Mouse (Mus musculus) CH12.LX (cell line): Measurements from ENCODE around the gene Acss2. TPM values are rescaled to one million over a fixed set of nuclear protein-coding genes. Genes with fewer than 3 reads are reported as not detected.

ENCODE experiments used
- DNase-seq: peaks from one replicate; pipeline ENCODE4 v3.0.0-alpha.2; 2013; ENCODE audit errors: extremely low read depth
- H3K27ac ChIP-seq: 2 replicates; pipeline ENCODE4 v1.5.1; 2012; ENCODE audit warnings: low read depth, mild to moderate bottlenecking, control low read depth, moderate library complexity; ENCODE audit not compliant: insufficient read depth
- H3K27me3 ChIP-seq: replicated peaks from 2 replicates; pipeline ENCODE3; 2012; ENCODE audit warnings: inconsistent platforms
- H3K36me3 ChIP-seq, 2 experiments: replicated peaks in 1 of 2; 2 replicates each; pipeline versions ENCODE3 to v1.6.1; 2012; ENCODE audit warnings: inconsistent platforms in 1 of 2, low read length in 1 of 2, mild to moderate bottlenecking in 1 of 2, mixed read lengths in 1 of 2, moderate library complexity in 1 of 2; ENCODE audit not compliant: control insufficient read depth in 1 of 2, insufficient read depth in 1 of 2
- H3K4me1 ChIP-seq, 2 experiments: 2 replicates each; pipeline ENCODE4 v1.6.1; 2012; ENCODE audit warnings: inconsistent platforms in 1 of 2, moderate library complexity in 1 of 2; ENCODE audit not compliant: insufficient read depth in 2 of 2, control insufficient read depth in 1 of 2
- H3K4me2 ChIP-seq: 2 replicates; pipeline ENCODE4 v1.6.1; 2012; ENCODE audit warnings: low read depth, mild to moderate bottlenecking, control low read depth; ENCODE audit not compliant: poor library complexity, insufficient read depth, severe bottlenecking
- H3K4me3 ChIP-seq, 3 experiments: fragments of 150-350 bp in 1 of 3; sonication (generic) in 1 of 3; replicated peaks in 1 of 3; 2 replicates each; pipeline versions ENCODE3 to v1.5.1; 2011 to 2012; ENCODE audit warnings: low read depth in 2 of 3, low read length in 2 of 3, mild to moderate bottlenecking in 2 of 3, moderate library complexity in 2 of 3, control low read depth in 1 of 3, improper control_type of control experiment in 1 of 3, inconsistent platforms in 1 of 3, mixed read lengths in 1 of 3; ENCODE audit not compliant: poor library complexity in 1 of 3
- H3K79me2 ChIP-seq: replicated peaks from 2 replicates; pipeline ENCODE4 v1.6.1; 2012; ENCODE audit warnings: mild to moderate bottlenecking, moderate library complexity; ENCODE audit not compliant: control insufficient read depth, poor library complexity, insufficient read depth, severe bottlenecking; ENCODE audit errors: extremely low read depth
- H3K9ac ChIP-seq: 2 replicates; pipeline ENCODE4 v1.6.1; 2012; ENCODE audit warnings: low read depth, mild to moderate bottlenecking, control low read depth, moderate library complexity; ENCODE audit not compliant: insufficient read depth
- H3K9me3 ChIP-seq: replicated peaks from 2 replicates; pipeline ENCODE3; 2012; ENCODE audit warnings: low read length, inconsistent platforms, mixed read lengths
- BHLHE40 ChIP-seq: IDR thresholded peaks from 2 replicates; pipeline ENCODE4 v1.6.1; 2011; ENCODE audit warnings: mild to moderate bottlenecking, low read depth, low read length, improper control_type of control experiment
- CHD2 ChIP-seq: IDR thresholded peaks from 2 replicates; pipeline ENCODE4 v1.6.1; 2011; ENCODE audit warnings: low read length, improper control_type of control experiment
- CTCF ChIP-seq, 2 experiments: IDR thresholded peaks in 1 of 2; conservative IDR thresholded peaks in 1 of 2; 2 replicates each; pipeline ENCODE4 v1.5.1; 2011 to 2012; ENCODE audit warnings: low read depth in 2 of 2, low read length in 2 of 2, improper control_type of control experiment in 1 of 2, inconsistent platforms in 1 of 2, mild to moderate bottlenecking in 1 of 2, moderate library complexity in 1 of 2
- ELF1 ChIP-seq: IDR thresholded peaks from 2 replicates; pipeline ENCODE4 v1.6.1; 2014; ENCODE audit warnings: low read depth, mild to moderate bottlenecking, inconsistent platforms, low read length, improper control_type of control experiment
- EP300 ChIP-seq: IDR thresholded peaks from 2 replicates; pipeline ENCODE4 v1.6.1; 2011; ENCODE audit warnings: low read length, improper control_type of control experiment
- ETS1 ChIP-seq: conservative IDR thresholded peaks from 2 replicates; pipeline ENCODE4 v1.6.1; 2012; ENCODE audit warnings: low read depth, mild to moderate bottlenecking, inconsistent platforms, low read length, improper control_type of control experiment, moderate library complexity
- GABPA ChIP-seq: IDR thresholded peaks from 2 replicates; pipeline ENCODE4 v1.6.1; 2012; ENCODE audit warnings: low read depth, low read length, improper control_type of control experiment, inconsistent platforms; ENCODE audit not compliant: insufficient replicate concordance
- IRF4 ChIP-seq: IDR thresholded peaks from 2 replicates; pipeline ENCODE4 v1.6.1; 2014; ENCODE audit warnings: low read depth, mild to moderate bottlenecking, inconsistent platforms, low read length, improper control_type of control experiment
- JUND ChIP-seq: conservative IDR thresholded peaks from 2 replicates; pipeline ENCODE4 v1.6.1; 2011; ENCODE audit warnings: low read depth, low read length, improper control_type of control experiment
- KAT2A ChIP-seq: IDR thresholded peaks from 2 replicates; pipeline ENCODE4 v1.6.1; 2012; ENCODE audit warnings: low read length, improper control_type of control experiment, inconsistent platforms; ENCODE audit not compliant: insufficient replicate concordance
- MEF2A ChIP-seq: IDR thresholded peaks from 2 replicates; pipeline ENCODE4 v1.6.1; 2014; ENCODE audit warnings: low read depth, mild to moderate bottlenecking, inconsistent platforms, low read length, improper control_type of control experiment, borderline replicate concordance
- NELFE ChIP-seq: IDR thresholded peaks from 2 replicates; pipeline ENCODE4 v1.6.1; 2011; ENCODE audit warnings: low read depth, low read length, improper control_type of control experiment
- NRF1 ChIP-seq: IDR thresholded peaks from 2 replicates; pipeline ENCODE4 v1.6.1; 2014; ENCODE audit warnings: low read depth, mild to moderate bottlenecking, inconsistent platforms, low read length, improper control_type of control experiment, moderate library complexity
- PAX5 ChIP-seq: IDR thresholded peaks from 2 replicates; pipeline ENCODE4 v1.6.1; 2012; ENCODE audit warnings: low read length, inconsistent platforms, mixed read lengths
- RAD21 ChIP-seq: IDR thresholded peaks from 2 replicates; pipeline ENCODE4 v1.6.1; 2011; ENCODE audit warnings: low read depth, mild to moderate bottlenecking, low read length, improper control_type of control experiment, moderate library complexity
- SMC3 ChIP-seq: IDR thresholded peaks from 2 replicates; pipeline ENCODE4 v1.6.1; 2011; ENCODE audit warnings: low read depth, low read length, improper control_type of control experiment
- TBP ChIP-seq: conservative IDR thresholded peaks from 2 replicates; pipeline ENCODE4 v1.6.1; 2011; ENCODE audit warnings: low read depth, low read length, improper control_type of control experiment
- ZC3H11A ChIP-seq: IDR thresholded peaks from 2 replicates; pipeline ENCODE4 v1.6.1; 2012; ENCODE audit warnings: low read depth, mild to moderate bottlenecking, inconsistent platforms, low read length, improper control_type of control experiment
- dilution Hi-C: fragments of 300-500 bp; cut with MboI; formaldehyde crosslinking; loops from 2 replicates; pipeline ENCODE4 v1.14.3; 2020; ENCODE audit warnings: low sequenced_read_pairs; ENCODE audit not compliant: extremely low pct_unique_long_range_greater_than_20kb, extremely low pct_ligation_motif_present
- in situ Hi-C: fragments of 300-500 bp; cut with MboI; formaldehyde crosslinking; loops from 3 replicates; pipeline ENCODE4 v1.14.3; 2019; ENCODE audit warnings: low sequenced_read_pairs, low pct_ligation_motif_present, low pct_unique_long_range_greater_than_20kb, mixed read lengths
- polyA plus RNA-seq: library from polyadenylated mRNA; unstranded; fragments of >175 nt; gene quantifications from 2 replicates; pipeline ENCODE4 v1.2.1, GENCODE M21; 2012; ENCODE audit warnings: low read depth; ENCODE audit not compliant: insufficient read length
- total RNA-seq, 2 experiments: library from RNA; depleted of rRNA; stranded (reverse); fragments of 300-350 nt in 1 of 2; fragments of >200 nt in 1 of 2; gene quantifications; 2 replicates each; pipeline ENCODE4 v1.2.3; 2012 to 2014

Gene Acss2
- total and polyA plus RNA-seq, 3 experiments: 3.4 to 11.0 (median 10.0) TPM

- TF ChIP-seq ZC3H11A: no peak
- no peak for TF ChIP-seq TBP
- TF ChIP-seq SMC3: no peak
- TF ChIP-seq KAT2A: no peak
- TF ChIP-seq ELF1: no peak
- TF ChIP-seq NELFE: no peak
- no peak for TF ChIP-seq JUND
- TF ChIP-seq CHD2: no peak
- no peak for TF ChIP-seq GABPA
- no peak for TF ChIP-seq IRF4
- no peak for TF ChIP-seq ETS1
- no peak for TF ChIP-seq EP300
- TF ChIP-seq NRF1: no peak
- no peak for TF ChIP-seq MEF2A
- TF ChIP-seq BHLHE40: no peak
- TF ChIP-seq PAX5: no peak
- dilution Hi-C loops (no loop called here), in situ Hi-C loops (no loop called here)
- DNase-seq: no peak
- Histone ChIP-seq H3K79me2 (no peaks in the 10 kb centered on the region), H3K36me3 (peaks cover 0 to 41% of the 10 kb centered on the region in 2 experiments), H3K9ac (no peak overlapping the region), H3K4me1 (no peaks in the 10 kb centered on the region), H3K9me3 (no peaks in the 10 kb centered on the region), H3K4me2 (no peak overlapping the region), H3K4me3 (no peak overlapping the region), H3K27me3 (no peaks in the 10 kb centered on the region), H3K27ac (no peak overlapping the region)
These were observed 65.2 kb downstream of the Acss2 start for GRCm38 (mm10) chr2:155582996-155583395.

GRCm38 (mm10) chr2:155583927-155584530 lies 66.3 kb downstream of the Acss2 start:
- Histone ChIP-seq H3K79me2 (no peaks in the 10 kb centered on the region), H3K4me2 (no peak overlapping the region), H3K36me3 (peaks cover 0 to 35% of the 10 kb centered on the region in 2 experiments), H3K9ac (no peak overlapping the region), H3K4me3 (no peak overlapping the region), H3K9me3 (no peaks in the 10 kb centered on the region), H3K27ac (no peak overlapping the region), H3K4me1 (no peaks in the 10 kb centered on the region), H3K27me3 (no peaks in the 10 kb centered on the region)
- peak; percentile 34 for DNase-seq
- dilution Hi-C loops: no loop called here
- TF ChIP-seq SMC3: peak; percentile 90
- TF ChIP-seq IRF4: no peak; the same call in 1 of the 2 replicates
- no peak; the same call in 1 of the 2 replicates for TF ChIP-seq NELFE
- peak; percentile 92 for TF ChIP-seq RAD21
- TF ChIP-seq ZC3H11A: peak; percentile 45
- peak; percentile 73 to 94 for TF ChIP-seq CTCF (conservative IDR thresholded peaks at IDR 0.05 in 1 of 2, IDR thresholded peaks at IDR 0.05 in 1 of 2; ENCODE audit: low read depth in 2 of 2, low read length in 2 of 2)
- in situ Hi-C loops: no loop called here
